Mouse (Mus musculus) lung, postnatal 10 days (tissue): Measurements from ENCODE around the gene Lim2.

Experiments
- DNase-seq: peaks from one replicate; pipeline ENCODE4 v3.0.0; 2021

Lim2 gene

DNA sequence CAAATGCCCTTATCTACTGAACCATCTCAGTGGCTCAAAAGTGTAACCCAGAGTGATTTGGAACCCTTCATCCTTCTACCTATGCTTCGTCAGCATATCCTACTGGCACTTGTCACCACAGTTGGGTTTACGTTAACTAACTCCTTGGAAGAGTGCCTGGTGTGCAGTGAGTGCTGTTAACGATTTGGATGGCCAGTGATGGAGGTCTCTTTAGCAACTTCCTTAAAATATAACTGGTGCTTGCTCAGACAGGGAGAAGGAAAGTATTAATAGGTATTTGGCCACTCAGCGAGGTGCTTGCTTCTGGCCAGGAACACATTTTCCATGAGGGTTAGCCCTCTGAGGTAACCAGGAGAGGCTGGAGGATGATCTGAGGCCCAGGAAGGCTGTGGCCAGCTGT lies 20.3 kb downstream of the Lim2 start:
- no peak for DNase-seq

- DNase-seq = no peak
These were observed 20.8 kb downstream of the Lim2 start for GRCm38 (mm10) chr7:43448246-43448645.

- no peak for DNase-seq
These were observed 22.3 kb downstream of the Lim2 start for GRCm38 (mm10) chr7:43449811-43450210.

DNA sequence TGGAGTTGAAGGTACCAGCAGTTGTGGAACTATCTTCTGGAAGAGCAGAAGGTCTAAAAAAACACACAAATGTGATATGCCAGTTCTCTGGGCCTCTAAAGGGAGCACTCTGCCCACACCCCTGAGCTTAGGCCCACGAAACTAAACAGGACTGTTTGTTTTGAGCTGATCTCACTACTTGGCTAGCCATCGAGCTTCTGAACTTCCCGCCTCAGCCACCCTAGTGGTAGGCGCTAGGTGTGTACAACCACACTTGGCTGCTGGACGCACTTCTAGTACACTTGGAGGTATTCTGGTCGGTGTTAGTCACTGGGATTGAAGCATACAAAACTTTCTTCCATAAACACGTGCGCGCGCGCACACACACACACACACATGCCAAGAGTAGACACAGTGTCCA lies 24.3 kb downstream of the Lim2 start:
- no peak for DNase-seq

DNA sequence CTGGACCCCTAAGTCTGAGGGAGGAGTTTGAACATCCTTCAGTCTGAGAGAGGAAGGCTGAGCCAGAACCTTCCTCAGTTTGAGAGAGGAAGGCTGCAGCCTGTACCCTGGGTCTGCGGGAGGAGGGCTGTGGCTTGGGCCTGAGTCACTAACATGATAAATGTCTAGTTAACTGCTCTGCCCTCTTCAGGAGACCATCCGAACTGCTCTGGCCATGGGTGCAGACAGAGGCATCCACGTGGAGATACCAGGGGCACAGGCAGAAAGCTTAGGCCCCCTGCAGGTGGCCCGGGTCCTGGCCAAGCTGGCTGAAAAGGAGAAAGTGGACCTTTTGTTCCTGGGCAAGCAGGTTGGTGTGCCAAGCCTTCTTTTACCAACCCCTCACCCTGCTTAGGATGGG lies 25.1 kb downstream of the Lim2 start:
- peak; percentile 50 for DNase-seq

DNA sequence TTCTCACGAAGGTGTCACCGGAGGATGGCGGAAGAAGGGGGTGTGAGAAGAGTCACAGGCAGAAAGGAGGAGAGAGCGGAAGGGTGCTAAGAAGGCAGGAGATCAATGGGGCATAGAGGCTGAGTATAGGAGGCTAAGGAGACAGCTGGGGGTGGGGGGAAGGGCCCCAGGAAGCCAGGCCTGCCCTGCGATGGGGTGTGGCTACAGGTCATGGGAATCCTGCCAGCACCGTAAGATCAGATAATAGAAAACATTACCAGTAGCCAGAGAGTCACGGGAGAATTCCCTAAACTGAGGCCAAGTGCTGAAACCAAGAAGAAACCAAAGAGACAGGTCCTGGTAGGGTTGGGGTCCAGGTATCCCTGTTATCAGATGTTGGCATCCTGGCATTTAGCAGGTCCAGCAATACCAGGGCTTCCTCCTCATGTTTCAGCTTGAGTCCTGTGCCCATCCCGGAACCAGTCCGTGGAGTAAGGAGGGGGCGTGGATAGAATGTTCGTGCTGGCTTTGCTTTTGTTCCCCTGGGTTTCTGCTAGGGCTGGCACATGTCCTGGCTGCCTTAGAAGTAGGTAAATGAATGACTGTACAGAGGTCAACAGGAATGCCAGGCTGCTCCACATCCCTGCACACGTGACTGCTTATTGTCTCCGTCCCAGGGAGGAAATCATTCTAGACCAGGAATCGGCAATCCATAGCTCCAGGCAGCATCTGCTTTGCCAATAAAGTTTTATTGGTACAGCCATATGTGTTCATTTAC lies 26.3 kb downstream of the Lim2 start:
- no peak for DNase-seq

GRCm38 (mm10) chr7:43454371-43454770 lies 26.9 kb downstream of the Lim2 start:
- DNase-seq = no peak

GRCm38 (mm10) chr7:43462851-43463250 lies 35.4 kb downstream of the Lim2 start, which contains the start of gene Vsig10l:
Vsig10l (plus strand) TSS chr7:43463151.
- no peak for DNase-seq

- DNase-seq = no peak
These were observed 36.5 kb downstream of the Lim2 start for GRCm38 (mm10) chr7:43463976-43464375.

- DNase-seq = peak; percentile 30
These were observed 37.4 kb downstream of the Lim2 start for GRCm38 (mm10) chr7:43464864-43465343.

DNA sequence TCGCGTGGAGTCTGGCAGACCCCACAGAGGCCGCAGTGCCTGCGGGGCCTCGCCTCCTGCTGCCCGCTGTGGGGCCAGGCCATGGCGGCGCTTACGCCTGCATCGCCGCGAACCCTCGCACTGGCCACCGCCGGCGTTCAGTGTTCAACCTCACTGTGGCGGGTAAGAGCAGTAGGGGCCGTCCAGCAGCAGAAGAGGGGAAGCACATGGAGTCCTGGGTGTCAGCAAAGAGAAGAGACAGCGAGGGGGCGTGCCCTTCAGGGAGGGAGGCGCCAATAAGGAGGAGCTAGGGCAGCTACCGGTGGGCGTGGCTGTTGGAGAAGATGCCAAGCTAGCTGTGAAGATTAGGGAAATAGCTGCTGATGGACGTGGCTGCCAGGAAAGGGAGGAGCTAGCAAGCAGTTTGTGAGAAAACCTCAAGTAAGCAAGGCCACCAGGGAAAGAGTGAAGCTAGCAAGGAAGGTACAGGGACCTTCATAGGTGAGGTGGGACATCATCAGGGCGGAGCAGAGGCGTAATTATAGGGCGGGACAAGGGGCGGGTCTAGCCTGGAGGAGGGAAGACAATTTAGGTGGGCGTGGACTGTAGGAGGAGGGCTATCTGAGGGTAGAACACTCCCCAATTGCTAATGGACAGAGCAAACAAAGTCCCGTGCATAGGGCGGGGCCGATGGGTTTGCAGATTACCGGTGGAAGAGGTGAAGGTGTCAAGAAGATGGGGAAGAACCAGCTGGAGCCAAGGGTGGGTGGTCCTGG lies 38.1 kb downstream of the Lim2 start:
- DNase-seq = peak; percentile 96

GRCm38 (mm10) chr7:43466099-43466694 lies 38.7 kb downstream of the Lim2 start:
- peak; percentile 93 for DNase-seq

DNA sequence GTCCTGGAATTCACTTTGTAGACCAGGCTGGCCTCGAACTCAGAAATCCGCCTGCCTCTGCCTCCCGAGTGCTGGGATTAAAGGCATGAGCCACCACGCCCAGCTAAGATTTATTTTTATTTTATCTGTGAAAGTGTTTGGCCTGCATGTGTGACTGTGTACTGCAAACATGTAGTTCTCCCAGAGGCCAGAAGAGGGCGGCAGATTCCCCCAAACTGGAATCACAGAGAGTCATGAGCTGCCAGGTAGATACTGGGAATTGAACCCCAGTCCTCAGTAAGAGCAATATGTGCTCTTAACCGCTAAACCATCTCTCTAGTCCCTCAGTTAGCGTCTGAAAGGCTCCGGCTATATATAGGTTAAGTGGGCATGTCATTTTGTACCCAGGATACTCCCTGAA lies 42.9 kb downstream of the Lim2 start:
- DNase-seq = peak; percentile 37

DNA sequence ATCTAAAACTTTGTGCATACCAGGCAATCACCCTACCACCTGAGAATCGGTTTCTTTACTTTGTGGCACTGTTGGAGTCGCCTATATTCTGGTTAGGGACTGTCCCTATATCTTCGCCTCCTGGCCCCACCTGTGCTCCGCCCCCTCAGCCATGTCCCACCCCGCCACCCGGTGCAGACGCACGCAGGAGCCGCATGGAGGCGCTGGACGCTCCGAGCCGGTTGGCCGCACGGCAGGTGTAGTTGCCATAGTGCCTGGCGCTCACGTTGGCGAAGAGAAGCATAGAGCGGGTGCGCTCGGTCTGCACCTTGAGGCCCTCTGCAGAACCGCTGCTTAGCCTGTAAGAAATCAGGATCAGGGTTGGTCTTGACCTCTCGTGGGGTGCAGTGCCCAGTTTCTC lies 48.2 kb downstream of the Lim2 start:
- DNase-seq = no peak

DNA sequence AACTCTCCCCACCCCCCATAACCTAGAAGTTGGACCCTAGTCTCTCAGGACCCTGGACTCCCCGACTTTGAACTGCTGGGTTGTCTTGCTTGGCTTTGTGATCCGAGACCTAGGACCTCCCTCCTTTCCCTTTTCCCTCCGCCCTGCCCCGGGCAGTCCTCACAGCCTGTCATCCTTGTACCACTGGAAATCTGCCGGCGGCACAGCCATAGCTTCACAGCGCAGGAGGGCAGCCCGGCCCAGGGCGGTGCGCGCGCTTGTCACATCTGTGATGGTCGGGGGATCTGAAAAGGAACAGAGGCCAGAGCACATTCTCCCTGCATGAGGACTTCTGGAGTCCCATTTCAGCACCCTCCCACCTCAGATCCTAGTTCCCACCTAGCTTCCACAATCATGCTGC lies 48.9 kb downstream of the Lim2 start:
- DNase-seq = no peak

GRCm38 (mm10) chr7:43481191-43481590 lies 53.7 kb downstream of the Lim2 start:
- DNase-seq = no peak

GRCm38 (mm10) chr7:43482090-43482716 lies 54.7 kb downstream of the Lim2 start:
- peak; percentile 51 for DNase-seq

DNA sequence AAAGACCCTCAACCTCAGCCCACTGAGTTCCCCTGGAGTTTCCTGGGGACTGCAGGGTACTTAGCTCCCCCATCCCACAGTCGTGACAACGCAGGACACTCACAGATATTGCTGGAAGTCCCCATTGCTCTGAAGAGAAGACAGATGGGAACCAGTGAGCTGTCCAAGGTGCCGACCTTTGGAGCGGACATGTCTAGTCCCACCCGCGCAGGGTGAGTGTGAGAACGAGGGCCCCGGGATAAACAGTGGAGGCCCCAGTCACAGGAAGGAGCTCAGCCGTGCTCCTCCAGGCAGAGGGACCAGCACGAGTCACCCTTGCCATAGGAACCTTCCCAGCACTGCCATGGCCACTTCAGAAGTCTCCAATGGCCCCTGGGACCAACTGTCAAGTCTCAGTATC lies 55.8 kb downstream of the Lim2 start:
- DNase-seq = peak; percentile 38
